Mouse (Mus musculus): ENCODE results near the gene Hmga2.

DNA sequence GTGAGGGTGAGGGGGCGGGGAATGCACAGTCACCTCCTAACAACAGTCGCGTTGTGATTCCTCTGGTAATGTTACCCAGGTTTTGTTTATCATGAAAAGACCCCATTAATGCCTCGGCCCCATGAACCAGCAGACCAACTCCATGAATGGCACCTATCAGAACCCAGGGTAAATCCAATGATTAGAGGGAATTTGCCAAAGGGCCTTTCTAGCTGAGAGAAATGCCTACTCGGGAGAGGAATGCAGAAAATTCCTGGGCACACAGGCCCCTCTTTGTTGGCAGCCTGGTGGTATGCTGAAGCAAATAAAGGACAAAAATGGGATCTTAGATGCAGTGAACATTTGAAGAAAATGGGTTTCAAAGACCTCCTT lies 59.2 kb downstream of the Hmga2 start:
- TF ChIP-seq POLR2A (IDR thresholded peaks at IDR 0.05; ENCODE audit: borderline replicate concordance, low read depth, low read length) (no peak), CTCF (IDR thresholded peaks at IDR 0.05; ENCODE audit: low read depth, low read length) (no peak)
